Mouse (Mus musculus): ENCODE data around the gene Utp3. TPM values are rescaled to one million over a fixed set of nuclear protein-coding genes. Genes with fewer than 3 reads are reported as not detected.

Utp3 gene
- polyA plus RNA-seq, 1 experiment from 2014 or later = 76.0 TPM

Other genes starting within 250 kb of the Utp3 start
- not detected in 2 replicates for gene Prol1, start 237.2 kb upstream of the Utp3 start, polyA plus RNA-seq (2014; fragmentation: Nextera tagmentation; extraction: Ambion mirVana)
- gene Amtn, start 178.4 kb upstream of the Utp3 start, polyA plus RNA-seq (2014; fragmentation: Nextera tagmentation; extraction: Ambion mirVana) = not detected in 2 replicates
- 0.70 and 0.94 TPM in 2 replicates for gene Ambn, start 98.5 kb upstream of the Utp3 start, polyA plus RNA-seq (2014; fragmentation: Nextera tagmentation; extraction: Ambion mirVana)
- gene Enam, start 66.5 kb upstream of the Utp3 start, polyA plus RNA-seq (2014; fragmentation: Nextera tagmentation; extraction: Ambion mirVana) = not detected in 2 replicates
- 0.35 and 0.39 TPM in 2 replicates for gene Jchain, start 26.6 kb upstream of the Utp3 start, polyA plus RNA-seq (2014; fragmentation: Nextera tagmentation; extraction: Ambion mirVana)
- 34.1 and 39.9 TPM in 2 replicates for gene Rufy3, start 10.6 kb downstream of the Utp3 start, polyA plus RNA-seq (2014; fragmentation: Nextera tagmentation; extraction: Ambion mirVana)
- gene Grsf1, start 121.7 kb downstream of the Utp3 start, polyA plus RNA-seq (2014; fragmentation: Nextera tagmentation; extraction: Ambion mirVana) = 82.0 and 91.0 TPM in 2 replicates
- 13.7 and 15.6 TPM in 2 replicates for gene Mob1b, start 166.4 kb downstream of the Utp3 start, polyA plus RNA-seq (2014; fragmentation: Nextera tagmentation; extraction: Ambion mirVana)
- 99.9 and 110 TPM in 2 replicates for gene Dck, start 210.5 kb downstream of the Utp3 start, polyA plus RNA-seq (2014; fragmentation: Nextera tagmentation; extraction: Ambion mirVana)

Measured in embryonic facial prominence, embryonic 11.5 days (tissue).